Mouse (Mus musculus) megakaryocyte, embryonic 14.5 days (primary cell): ENCODE data around the gene Ncoa7.

Experiments
- FLI1 ChIP-seq: IDR thresholded peaks from 2 replicates; pipeline ENCODE4 v1.6.1; 2012; ENCODE audit warnings: low read length, inconsistent platforms, mixed read lengths
- GATA1 ChIP-seq: IDR thresholded peaks from 3 replicates; pipeline ENCODE4 v1.6.1; 2012; ENCODE audit warnings: mixed read lengths, low read length, inconsistent platforms, borderline replicate concordance

GRCm38 (mm10) chr10:30810247-30810966 lies 7.3 kb upstream of the Ncoa7 start:
- no peak for TF ChIP-seq GATA1
- no peak for TF ChIP-seq FLI1
